Mouse (Mus musculus) neutrophil, adult 5-6 weeks (primary cell): ENCODE data around the gene Snapc1. TPM values are rescaled to one million over a fixed set of nuclear protein-coding genes. Genes with fewer than 3 reads are reported as not detected.

ENCODE experiments used
- ATAC-seq: fragments of 151-379, 151-347 bp; 2 replicates; pipeline ENCODE4 v1.8.0; 2017; ENCODE audit warnings: mild to moderate bottlenecking, moderate TSS enrichment; ENCODE audit not compliant: insufficient number of reproducible peaks, poor library complexity, low FRiP score, severe bottlenecking; ENCODE audit errors: extremely low read depth
- total RNA-seq: library from RNA; stranded (forward); fragments of 200-1000 nt; gene quantifications from 2 replicates; pipeline ENCODE4 v1.2.3, GENCODE M21; 2017

Snapc1 gene
- total RNA-seq, 1 experiment from 2014 or later: 25.3 TPM

DNA sequence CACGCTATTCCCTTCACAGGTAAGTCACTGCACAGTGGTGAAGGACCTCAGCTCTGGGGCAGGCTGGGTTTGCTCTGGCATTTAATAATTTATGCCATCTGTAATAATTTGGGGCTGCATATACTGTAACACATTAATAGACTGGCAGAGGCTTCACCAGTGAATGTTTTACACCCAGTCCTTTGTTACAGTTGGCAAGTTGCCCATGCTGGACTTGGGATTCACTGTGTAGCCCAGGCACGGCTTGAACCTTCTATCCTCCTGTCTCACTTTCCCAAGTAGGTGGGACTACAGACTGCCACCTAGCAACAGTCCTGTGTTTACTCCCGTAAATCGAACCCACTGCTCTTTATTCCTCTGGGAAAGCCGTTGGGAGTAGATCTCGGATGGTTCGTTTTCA lies 22.0 kb downstream of the Snapc1 start:
- no peak for ATAC-seq

DNA sequence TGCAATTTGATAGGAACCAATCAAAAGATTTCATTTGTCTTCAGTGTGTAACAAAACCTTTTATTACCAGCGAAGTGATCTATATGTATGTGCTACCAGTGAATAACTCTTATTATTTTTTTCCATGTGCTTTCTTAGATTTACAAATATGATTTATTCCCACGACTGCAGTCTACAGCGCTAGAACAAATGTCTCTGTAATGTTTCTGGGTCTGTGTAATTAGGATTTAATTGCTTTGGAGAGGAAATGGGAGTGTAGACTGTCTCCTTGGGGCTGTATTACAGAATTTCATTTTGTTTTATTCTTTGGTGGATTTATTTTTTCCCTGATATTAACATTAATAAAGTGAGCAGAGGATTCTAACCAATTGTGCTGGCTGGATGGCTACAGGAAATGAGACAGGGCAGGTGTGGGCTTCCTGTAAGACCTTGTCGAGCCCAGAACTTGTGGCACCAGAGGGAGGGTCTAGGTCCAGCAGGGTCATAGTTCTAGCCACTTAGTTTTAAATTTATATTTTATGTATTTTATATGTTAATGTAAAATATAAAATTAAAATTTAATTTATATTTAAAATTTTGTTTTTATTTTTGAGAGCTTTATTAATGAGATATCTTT lies 24.2 kb downstream of the Snapc1 start:
- no peak for ATAC-seq

DNA sequence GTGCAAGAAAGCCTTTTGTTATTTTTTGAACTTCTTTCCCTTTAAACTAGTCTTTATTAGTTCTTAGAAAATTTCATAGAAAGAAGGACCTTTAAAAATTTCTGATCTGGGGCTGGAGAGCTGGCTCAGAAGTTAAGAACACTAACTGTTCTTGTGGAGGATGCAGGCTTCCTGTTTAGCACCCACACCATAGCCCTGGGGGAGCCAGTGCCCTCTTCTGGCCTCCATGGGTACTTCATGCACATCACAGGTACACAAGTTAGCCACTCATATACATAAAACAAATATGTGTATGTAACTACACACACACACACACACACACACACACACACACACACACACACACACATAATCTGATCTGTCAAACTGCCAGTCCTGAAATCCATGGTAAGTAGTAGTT lies 25.3 kb downstream of the Snapc1 start:
- peak; percentile 86; the same call in 1 of the 2 replicates for ATAC-seq

DNA sequence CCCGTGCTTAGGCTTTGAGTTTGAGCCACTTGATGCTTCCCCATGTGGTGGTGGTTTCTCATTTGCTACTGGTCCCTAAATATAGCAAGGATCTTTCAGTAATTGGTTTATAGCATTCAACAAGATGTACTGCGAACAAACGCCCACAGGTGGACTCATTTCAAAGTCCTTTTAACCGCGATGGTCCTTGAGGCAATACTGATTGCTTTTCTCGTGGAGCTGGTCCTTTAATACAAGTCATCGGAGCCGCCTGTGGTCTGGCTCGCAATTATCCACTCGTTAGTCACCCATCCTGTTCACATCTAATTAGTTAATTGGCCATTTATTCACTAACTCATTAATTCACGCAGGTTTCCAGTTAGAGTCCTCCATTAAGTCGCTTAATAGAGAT lies 32.6 kb downstream of the Snapc1 start:
- ATAC-seq: no peak

DNA sequence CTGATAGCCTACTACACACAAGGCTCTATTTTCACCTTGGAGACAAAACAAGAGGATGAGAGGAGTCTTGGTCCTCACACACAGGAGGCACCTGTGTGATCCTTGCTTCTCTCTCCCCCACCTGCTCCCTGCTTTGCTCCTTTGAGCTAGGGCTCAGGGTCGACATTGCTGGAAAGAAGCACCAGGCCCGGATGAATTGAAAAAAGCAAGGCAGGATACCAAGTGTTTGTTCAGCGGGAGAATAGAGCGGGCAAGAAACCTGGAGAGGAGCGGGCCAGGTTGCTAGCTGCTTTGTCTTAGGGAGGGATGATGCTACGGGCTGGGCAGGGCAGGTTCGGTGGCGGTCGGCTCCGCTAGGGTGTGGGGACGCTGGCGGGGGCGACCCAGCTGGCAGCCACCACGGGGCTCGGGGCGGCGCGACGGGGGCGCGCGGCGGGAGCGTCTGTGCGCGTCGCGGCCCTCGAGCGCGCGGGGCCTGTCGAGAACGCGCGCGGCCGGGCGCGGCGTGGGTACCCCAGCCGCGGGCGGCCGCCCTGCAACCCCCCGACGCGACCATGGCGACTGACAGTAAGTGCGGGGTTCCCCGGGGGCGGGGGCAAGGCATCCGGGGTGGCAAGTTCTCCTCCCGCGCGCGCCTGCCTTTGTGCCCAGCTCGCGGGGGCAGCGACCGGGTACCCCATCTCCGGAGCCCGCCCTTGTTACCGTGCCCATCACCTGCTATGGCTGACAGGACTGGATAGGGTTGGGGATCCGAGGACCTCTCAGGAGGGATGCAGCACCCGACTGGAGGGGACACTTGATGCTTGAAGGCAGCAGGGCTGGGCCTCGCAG lies 33.2 kb downstream of the Snapc1 start, which contains the start of gene Syt16:
Syt16 (plus strand) TSS at position 365 of the 831 bp plus-strand sequence.
- ATAC-seq: no peak

DNA sequence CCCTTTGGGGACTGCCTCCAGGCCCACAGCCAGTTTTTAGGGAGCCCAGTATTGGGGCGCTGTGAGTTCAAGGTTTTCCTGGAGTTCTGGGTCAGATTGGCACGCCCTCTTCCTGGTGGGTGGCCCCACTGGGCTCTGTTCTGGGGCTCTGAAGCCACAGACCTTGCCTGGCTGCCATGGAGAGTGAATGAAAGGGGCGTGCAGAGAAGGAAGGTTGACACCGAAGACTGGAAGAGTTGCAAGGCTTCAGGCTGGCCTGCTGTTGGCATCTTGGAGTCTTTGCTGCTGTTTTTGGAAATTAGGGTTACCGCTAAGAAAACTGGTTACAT lies 33.8 kb downstream of the Snapc1 start:
- no peak for ATAC-seq

DNA sequence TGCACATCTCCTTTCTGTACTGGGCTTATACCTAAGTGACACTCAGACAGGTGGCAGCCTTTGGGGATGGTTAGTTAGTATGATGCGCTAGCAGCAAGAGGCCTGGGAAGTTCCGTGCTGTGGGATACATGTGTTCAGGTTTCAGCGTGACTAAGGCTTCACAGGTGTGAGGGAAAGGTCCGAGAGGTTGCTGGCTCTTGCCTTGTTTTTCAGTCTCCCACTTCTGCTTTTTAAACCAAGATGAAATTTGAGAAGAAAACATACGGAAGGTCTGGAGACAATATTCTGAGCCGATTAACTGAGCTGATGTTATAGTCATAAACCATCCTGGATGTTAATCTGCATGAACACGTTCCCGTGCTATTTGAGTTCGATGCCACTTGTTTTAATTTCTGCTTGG lies 38.2 kb downstream of the Snapc1 start:
- no peak for ATAC-seq

DNA sequence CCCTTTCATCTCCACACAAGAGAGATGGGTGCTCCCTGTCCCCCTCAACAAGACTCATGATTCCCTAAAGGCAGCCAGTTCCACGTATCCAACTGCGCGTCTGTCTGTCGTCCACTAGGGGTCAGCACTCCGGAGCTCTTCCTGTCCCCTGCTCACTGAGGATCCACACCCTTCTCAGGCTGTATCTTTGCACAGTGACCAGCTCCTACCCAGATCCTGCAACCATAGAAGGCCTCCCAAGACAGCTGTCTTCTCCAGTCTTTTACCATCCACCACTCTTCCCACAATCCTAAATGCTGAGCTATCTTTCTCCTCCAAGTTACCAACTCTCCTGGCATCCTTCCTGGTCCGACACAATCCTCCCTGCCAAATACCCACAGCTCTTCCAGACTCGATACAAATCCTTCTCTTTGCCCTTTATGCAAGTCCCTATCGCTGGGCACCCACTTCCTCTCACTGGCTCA lies 45.2 kb downstream of the Snapc1 start:
- peak; percentile 30; the same call in 1 of the 2 replicates for ATAC-seq

DNA sequence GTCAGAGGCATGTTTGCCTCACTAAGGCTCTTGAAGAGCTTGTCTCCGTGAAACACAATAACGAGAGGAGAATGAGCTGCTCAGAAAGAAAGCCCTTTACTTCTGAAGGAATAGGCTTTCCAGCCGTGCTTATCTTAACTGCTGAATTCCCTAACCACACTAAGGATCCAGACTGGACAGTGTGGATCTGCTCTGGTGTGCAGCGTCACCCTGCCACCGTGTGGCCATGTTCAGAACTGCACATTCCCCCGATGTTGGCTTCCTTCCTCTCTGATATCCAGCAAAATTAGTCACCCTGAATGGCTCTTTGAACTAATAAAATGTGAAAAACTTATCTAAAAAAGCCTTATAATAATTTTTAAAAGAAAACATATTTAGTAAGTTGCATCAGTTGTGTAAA lies 49.5 kb downstream of the Snapc1 start:
- peak; percentile 67 for ATAC-seq

DNA sequence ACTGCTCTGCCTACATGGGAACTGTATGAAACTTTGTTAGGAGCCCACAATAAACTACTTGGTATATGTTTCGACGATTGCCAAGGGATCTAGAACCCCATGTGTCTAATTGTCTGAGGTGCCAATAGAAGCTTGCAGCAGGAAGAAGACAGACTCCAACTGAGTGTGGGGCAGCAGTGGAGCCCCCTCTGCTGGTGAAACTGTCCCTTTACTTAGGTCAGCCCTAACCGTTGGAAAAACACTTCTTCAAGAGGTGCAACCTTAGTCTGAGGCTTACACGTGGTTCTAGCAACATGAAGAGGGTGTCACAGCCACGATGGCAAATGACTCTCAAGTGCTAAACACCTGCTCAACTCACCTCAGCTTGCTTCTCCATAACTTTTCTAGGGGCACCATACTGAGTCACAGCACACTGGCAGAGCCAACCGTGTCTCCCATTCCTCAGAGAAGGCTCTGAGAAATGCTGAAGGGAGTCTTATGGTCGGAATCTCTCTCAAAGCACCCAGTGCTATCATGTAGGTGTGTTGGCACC lies 50.5 kb downstream of the Snapc1 start:
- no peak for ATAC-seq

DNA sequence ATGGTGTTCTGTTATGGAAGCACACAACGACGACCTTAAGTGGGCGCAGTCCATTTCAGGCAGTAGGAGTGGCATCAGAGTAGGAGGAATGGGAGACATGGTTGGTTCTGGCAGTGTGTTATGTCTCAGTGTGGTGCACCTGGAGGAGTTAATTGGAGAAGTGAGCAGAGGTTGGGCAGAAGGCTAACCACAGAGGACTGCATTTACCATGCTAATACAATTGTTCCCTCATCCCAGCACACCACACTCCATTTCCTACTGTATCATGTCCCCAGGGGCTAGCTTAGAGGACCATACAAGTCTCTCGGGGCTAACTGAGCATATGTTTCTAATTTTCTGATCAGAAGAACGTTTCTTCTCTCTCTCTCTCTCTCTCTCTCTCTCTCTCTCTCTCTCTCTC lies 51.2 kb downstream of the Snapc1 start:
- no peak for ATAC-seq

DNA sequence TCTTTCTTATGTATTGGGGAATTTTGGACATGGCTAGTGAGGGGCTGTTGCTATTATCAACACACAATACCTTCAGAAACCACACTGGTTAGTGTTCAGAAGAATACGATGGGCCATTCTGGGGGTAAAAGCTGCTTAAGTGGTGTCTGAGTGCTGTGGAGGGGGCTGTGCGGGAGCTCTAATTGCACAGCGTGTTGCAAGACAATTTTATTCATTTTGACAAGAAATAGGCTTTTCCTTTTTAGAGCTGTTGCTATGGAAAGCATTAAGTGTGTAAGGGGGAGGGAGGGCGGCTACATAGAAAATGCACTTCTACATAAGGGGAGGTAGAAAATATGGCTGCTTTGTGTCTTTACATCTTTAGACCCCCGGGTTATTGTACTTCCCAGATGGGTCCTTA lies 59.0 kb downstream of the Snapc1 start:
- no peak for ATAC-seq

DNA sequence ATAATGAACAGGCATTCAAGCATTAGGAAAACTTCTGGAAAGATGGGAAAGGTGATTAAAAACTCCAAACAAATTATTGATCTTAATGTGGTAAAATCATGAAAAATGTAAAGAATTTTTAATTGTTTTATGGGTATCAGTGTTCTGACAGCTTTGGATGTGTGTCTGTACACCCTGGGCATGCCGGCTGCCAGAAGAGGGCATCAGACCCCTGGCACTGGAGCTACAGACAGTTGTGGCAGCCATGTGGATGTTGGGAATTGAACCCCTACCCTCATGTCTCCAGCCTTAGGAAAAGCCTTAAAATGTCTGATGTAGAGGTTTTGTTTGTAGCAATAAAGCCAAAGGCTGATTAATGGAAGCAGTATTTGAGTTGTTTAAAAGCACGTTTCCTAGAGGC lies 60.6 kb downstream of the Snapc1 start:
- ATAC-seq: no peak

Other genes with a start within 250 kb of the Snapc1 start
- gene Hif1a, start 63.1 kb upstream of the Snapc1 start, total RNA-seq: 120 and 135 TPM in 2 replicates
- gene Gm49321, start 26.8 kb upstream of the Snapc1 start, total RNA-seq: not detected in 2 replicates
- gene Syt16, start 33.2 kb downstream of the Snapc1 start, total RNA-seq: not detected in 2 replicates